Mouse (Mus musculus): ENCODE measurements around the gene Tmpo. TPM values are rescaled to one million over a fixed set of nuclear protein-coding genes. Genes with fewer than 3 reads are reported as not detected.
"Not testable (repeated sequence)": the region's sequence is repeated elsewhere in the genome, so short reads cannot be mapped to it uniquely, and the experiment has no call there.

Gene Tmpo
- polyA plus RNA-seq, 1 experiment, result 77.0 TPM

- DNase-seq (ENCODE audit: low spot score), result no peak
Measured at GRCm38 (mm10) chr10:91185721-91186120, 4.6 kb upstream of the Tmpo start.

DNA sequence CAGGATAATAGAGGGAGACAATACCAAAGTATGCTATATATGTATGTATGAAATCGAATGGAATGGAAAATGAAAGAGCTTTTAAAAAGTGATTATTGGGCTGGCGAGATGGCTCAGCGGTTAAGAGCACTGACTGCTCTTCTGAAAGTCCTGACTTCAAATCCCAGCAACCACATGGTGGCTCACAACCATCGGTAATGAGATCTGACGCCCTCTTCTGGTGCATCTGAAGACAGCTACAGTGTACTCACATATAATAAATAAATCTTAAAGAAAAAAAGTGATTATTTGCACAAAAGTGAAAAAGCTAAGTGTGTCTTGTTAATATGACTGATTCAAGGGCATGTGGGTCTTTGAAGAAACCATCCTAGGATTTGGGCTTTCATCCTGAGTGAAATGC lies 3.8 kb upstream of the Tmpo start:
- DNase-seq (ENCODE audit: low spot score), result not testable (repeated sequence)

DNA sequence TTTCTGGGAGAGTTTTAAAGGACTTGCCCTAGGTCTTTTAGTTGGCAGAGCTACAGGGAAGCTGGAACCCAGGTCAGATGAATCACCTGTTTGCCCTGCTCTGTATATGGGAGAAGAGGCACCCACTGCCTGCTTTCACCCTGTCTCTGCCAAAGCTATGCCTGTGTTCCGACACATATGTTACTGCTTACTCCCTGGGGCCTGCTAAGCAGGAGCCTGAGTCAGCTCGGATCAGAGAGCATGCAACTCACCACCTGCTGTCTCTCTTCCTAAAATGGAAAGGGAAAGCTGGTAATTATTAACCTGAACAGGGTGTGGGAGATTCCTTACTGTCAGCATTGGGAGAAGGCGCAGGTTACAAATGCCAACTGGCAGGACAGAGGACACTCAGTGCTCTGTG lies 2.2 kb upstream of the Tmpo start:
- no peak for DNase-seq (ENCODE audit: low spot score)

DNA sequence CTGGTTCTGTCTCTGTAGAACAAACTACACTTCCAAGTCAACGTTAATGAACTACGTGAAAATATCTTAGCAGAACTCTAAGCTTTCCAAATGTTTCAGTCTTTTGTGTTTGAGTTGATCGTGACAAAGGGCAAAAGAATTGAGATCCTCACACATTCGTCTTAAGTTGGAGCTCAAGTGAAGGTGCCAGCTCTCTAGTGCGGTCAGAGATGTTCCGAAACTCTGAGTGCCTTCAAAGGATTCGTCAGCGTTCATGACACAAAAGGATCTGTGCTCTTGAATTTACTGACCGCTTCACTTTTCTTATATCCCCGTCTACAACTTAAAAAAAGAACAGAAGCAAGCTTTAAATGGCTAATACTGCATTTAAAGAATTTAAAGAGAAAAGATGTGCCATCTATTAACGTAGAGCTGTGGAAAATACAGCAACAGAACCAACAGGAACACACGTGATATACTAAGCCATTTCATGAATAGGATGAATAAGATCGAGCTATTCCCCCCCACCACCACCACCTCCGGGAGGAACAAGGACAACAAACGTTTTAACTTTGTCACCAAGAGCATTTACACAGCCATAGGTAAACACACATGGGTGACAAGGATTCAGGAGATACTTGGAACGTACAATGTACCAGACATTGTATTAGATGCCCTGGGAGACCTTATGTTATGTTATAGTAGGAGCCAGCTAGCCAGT lies 1.3 kb upstream of the Tmpo start:
- no peak for DNase-seq (ENCODE audit: low spot score)

DNA sequence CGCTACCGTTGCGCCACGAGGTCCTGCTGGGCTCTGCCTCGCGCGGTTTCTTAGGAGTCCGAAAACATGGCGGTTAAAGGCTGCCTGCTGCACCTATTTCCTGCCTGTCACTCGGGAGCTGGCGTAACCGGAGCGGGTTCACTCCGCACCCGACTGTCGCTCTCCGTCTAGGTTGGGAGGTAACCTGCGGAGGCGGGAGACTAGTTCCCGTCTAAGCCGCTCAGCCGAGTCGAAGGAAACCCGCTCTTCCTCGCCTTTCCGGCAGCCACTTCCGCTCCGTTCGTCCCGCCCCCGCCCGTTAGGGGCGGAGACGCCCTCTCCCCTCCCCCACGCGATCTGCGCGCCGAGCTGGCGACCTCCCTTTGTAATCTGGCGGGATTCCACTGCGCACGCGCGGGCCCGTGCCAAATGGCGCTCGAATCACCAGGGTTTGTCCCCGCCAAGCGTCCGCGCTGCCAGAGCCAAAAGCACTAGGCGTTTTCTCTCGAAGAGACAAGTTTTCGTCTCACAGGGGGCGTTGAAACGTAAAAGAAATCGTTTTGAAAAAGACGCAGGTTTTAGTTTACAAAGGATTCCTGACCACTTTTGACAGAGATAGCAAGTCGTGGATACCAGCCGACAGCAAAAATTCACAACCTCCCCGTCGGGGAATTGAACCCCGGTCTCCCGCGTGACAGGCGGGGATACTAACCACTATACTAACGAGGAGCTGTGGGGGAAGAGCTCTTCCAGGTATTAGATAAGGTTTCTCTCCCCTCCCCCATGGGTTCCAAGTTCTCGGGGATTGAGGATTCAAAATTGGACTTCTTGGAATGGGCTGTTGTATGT lies 560 bp upstream of the Tmpo start:
- DNase-seq (ENCODE audit: low spot score), result peak; percentile 100

DNA sequence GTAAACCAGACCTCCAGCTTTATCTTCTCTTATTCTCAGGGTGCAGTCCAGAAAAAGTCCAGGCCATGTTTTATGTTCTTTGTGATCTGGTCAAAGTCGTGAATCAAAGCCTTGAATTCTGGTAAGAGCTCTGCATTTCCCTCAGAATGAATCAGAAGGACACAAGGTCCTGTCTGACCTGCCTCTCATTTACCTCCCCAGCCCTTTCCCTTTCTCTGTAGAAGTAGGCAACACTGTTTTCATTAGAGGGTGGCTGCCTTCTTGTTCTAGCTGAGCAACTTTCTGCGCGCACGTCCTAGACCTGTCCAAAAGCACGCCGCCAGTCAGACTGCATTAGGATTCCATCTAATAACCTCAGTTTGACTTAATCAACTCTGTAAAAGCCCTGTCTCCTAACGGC lies 814 bp downstream of the Tmpo start:
- DNase-seq (ENCODE audit: low spot score), result no peak

DNA sequence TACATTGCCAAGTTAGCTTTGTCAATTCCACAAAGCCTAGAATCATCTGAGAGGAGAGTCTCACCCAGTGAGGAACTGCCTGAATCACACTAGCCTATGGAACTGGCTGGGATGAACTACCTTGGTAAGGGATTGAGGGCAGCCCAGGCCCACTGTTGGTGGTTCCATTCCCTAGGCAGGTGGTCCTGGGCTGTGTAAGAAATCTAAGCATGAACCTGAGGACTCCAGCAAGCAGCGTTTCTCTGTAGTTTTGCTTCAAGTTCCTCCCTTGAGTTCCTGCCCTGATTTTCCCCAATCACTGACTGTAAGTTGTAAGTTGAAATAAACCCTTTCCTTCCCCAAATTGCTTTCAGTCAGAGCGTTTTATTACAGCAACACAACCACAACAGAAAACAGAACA lies 1.3 kb downstream of the Tmpo start:
- no peak for DNase-seq (ENCODE audit: low spot score)

DNA sequence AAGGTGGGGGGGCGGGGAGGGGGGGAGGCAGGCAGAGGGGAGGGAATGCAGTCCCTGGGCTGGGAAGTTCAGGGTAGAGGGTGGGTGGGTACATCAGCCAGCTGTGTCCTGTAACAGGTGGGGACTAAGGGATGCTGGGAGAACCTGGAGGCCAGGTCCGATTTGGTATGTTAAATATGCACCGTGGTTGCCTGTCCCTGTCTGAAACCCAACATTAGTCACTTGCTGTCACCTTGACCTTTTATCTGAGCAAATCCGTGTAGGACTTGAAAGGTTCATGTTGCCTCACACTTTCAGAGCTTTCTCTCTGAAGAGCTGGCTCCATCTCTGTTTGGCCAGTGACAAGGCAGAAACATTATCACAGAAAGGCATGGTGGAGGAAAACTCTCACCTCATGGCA lies 3.9 kb downstream of the Tmpo start:
- no peak for DNase-seq (ENCODE audit: low spot score)

DNA sequence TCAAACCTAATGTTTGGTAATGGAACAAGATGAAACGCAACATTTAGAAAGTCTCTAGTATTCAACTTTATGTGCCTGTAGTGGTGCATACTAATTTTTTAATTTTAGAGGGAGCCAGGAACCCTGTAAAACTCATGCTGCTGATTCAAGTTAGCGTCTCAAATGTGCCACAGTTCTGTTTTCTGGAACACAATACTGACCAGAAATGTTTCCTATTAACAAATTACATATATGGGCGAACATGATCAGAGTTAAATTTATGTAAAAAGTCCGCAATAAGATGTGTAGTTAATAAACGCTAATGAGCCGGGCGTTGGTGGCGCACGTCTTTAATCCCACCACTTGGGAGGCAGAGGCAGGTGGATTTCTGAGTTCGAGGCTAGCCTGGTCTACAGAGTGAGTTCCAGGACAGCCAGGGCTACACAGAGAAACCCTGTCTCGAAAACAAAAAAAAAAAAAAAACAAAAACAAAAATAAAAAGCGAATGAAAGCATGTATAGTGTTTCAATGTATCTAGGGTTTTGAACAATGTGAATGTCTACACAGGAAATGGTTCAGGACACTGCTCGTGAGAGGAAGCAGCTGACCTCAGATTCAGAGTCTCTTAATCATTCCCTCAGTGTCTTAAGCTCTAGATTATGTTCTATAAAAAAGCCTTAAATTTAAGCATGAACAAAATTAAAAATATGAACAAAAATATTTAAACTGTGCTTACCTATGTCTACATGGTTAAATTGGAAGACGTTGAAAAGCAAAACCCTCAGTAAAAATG lies 8.6 kb downstream of the Tmpo start:
- no peak for DNase-seq (ENCODE audit: low spot score)

DNA sequence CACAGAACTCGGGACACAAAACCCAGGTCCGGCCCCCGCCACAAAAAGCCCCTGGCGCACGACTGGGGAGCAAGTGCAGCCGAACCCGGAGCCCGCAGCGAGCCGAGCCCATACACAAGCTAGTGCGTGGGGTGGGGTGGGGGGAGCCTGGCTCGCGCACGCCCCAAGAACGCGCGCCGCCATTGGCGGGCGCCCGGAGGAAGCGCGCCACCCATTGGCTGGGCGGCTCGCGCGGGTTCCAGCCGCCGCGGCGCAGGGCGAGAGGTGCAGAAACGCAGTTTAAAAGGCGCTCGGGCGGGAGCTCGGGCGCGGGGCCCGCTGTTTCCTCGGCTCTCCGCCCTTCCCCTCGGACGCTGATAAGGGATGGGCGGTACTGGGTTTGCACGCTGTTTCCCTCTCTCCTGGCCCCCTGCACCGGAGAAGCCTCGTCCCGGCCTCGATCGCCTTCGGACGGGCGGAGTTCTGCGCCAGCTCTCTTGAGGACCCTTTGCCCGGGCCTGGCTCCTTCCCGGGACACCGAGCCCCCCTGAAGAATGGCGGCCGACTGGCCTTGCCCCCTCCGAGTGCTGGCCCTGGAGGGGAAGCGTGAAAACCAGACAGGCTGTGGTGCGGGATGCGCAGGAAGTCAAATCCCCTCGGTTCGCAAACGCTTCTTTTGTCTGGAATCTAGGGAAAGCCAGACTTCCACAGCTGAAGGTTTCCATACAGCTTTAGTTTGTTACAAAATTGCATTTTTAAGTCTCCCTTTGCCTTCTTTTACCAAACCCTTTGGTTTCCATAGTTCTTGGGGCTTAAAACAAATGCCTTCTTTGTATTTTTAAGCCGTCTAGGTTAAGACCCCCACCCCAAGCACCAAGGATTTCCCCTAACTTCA lies 9.4 kb downstream of the Tmpo start:
- peak; percentile 98 for DNase-seq (ENCODE audit: low spot score)

DNA sequence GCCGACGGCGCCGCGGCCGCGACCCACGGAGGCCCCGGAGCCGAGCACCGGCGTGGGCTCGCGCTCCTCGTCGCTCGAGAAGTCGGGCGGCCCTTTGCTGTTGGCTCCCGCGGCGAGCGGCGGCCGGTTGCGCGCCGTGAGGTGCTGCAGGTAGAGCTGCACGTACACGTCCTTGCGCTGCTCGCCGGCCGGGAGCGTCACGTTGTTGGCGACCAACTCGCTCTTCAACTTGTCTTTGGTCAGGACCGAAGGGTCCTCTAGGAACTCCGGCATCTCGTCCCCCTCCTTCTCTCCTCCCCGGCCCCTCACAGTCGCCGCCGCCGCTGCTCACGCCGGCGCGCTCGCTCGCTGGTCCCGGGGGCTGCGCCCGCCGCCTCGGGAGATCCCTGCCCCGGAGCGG lies 10.1 kb downstream of the Tmpo start:
- no peak for DNase-seq (ENCODE audit: low spot score)

DNA sequence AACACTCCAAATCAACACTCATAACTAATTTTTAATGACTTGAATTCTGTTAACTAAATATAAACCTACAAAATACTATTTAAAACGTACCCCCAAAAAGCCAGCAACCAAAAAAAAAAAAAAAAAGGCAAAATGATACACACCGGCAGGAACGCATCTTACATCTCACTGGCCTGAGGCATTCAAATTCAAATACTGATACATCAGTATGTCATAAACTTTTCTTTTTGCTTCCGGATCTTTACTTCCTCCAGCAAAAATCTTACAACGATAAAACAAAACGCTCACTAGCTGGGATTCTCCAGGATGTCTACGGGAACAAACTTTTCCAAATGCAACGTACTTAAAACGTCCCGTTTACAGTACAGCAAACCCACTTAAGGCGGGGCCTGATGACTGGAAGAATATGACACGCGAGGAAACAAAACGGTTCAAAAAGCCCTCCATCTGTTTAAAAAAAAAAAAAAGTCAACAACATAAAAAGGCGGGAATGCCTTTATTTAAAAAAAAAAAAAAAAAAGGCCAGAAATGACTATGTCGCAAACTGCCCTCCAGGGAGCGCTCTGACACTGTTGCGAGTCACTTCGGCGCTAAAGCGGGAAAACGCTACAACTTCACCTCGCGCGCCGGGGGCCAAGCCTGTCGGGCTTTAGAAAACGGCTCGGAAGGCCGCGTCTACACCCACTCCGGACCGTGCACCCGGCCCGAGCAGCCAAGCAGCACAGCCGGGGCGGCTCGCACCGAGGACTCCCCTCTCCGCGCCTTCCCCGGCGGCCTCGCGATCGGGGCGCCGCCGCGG lies 10.8 kb downstream of the Tmpo start:
- DNase-seq (ENCODE audit: low spot score), result peak; percentile 74

GRCm38 (mm10) chr10:91169414-91170065 lies 11.6 kb downstream of the Tmpo start:
- no peak for DNase-seq (ENCODE audit: low spot score)

- no peak for DNase-seq (ENCODE audit: low spot score)
Measured at GRCm38 (mm10) chr10:91167352-91167751, 13.8 kb downstream of the Tmpo start.

DNA sequence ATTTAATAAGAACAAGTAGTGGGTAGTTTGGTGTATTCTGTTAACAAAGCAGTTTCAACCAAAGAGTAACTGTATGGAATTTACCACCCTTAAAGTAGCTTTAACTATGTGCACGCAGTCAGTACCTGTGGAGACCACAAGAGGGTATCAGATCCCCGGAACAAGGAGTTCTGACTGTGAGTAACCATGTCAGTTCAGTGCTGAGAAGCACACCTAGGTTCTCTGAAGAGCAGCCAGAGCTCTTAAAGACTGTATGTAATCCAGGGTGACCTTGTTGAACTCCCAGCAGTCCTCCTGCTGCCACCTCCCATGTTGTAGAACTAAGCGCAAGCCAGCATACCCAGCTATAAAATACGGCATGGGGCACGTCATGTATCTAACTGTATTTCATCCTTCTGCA lies 14.2 kb downstream of the Tmpo start:
- DNase-seq (ENCODE audit: low spot score), result no peak

DNA sequence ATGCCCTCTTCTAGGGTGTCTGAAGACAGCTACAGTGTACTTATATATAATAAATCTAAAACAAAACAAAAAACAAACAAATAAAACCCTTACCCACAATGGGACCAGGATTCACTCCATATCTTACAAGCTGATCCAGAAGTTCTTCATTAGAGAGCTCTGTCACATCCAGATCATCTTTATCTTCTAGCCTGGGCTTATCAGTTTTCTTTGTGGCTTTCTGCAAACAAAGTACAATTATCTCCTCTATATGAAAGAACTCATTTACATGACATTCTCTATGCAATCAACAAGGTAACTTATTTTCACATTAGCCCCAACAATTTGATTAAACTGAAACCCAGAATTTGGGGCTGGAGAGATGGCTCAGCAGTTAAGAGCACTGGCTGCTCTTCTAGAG lies 15.3 kb downstream of the Tmpo start:
- DNase-seq (ENCODE audit: low spot score), result no peak

DNA sequence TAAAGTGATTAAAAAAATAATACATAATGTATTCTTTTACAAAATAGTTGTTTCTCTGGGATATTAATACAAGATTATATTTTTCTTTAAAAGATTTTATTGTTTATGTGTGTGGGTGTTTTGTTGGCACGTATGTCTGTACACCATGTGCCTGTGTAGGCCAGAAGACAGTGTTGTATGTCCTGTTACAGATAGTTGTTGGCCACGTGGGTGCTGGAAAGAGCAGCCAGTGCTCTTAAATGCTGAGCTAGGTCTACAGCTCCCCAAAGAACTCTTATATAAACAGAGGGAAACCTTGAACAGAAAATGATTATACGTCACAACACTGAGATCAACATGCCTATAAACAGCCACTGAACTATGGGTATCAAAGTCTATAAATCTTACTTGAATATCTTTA lies 16.6 kb downstream of the Tmpo start:
- DNase-seq (ENCODE audit: low spot score), result no peak

DNA sequence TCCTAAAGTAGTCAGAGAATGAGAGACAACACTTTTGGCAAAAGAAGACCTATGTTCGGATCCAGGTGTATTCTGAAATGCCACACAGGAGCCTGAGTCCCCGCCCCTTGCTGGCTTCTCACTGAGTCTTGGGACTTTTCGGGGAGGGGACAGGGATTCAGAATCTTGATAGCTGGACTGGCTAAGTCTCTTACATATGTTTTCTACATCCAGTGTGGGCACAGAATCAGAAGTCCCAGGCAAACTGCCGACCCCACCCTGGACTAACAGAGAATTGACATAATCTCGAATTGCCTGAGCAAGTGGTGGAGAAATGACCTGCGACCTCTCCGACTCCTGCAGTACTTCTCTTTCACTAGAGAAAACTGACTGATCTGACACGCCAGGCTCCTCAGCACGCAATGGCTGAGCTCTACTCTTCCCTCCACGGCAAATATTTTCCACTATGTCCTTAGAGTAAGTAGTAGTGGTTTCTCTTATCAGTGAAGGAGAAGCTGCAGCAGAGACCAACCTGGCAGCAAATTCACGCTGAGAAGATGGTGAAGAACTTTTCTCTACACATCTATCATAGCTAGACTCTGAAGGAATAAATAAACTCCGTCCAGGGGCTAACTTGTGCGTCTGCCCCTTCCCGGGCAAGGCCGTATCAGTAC lies 18.5 kb downstream of the Tmpo start:
- no peak for DNase-seq (ENCODE audit: low spot score)

GRCm38 (mm10) chr10:91162077-91162476 lies 19.0 kb downstream of the Tmpo start:
- DNase-seq (ENCODE audit: low spot score), result no peak

- no peak for DNase-seq (ENCODE audit: low spot score)
Measured at GRCm38 (mm10) chr10:91161006-91161405, 20.1 kb downstream of the Tmpo start.

Data from urinary bladder, adult 2 months (tissue).